Mouse (Mus musculus) kidney, adult 11 months (tissue): ENCODE measurements around the gene Krt31.

ENCODE experiments used
- DNase-seq: peaks from one replicate; pipeline ENCODE4 v3.0.0; 2022

The Krt31 gene

DNA sequence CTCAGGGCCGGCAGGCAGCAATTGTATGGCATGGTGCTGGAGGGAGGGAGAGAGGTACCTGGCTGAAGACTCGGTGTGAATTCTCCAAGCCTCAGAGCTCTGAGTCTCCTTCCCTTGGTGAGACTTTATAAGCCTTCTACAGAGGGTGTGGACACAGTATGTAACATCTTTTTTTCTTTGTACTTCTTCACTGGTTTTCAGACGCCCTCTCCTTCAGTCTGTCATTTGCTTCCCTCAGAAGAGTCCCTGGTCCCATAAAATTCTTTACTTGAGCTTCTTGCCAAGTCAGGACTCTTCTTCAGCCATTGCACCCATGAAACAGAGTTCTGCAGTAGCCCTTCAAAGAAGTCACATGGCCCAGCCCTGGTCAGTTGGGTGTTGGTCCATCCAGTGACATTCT, at the start of gene Krt31:
Gene Krt31 (minus strand): TSS at position 101 of the 400 bp plus-strand sequence.
- no peak for DNase-seq

DNA sequence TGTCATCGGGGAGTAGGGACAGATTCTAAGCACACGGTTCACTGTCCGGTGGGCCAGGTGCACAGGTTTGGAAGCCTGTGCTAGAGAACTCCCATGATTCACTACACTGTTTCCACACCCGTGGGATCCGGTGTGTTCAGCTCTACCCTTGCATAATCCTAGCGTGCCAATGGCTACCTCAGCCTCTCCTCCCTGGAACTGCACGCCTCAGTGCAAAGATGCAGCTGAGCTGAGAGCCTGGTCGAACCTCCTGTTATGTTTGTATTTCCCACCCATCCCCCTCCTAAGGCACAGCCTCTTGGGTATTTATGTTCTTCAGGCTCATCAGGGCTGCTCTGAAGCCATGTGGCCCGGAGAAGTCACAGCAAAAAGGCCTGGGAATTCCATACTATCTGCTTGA, 47.5 kb upstream of the Krt31 start:
- DNase-seq, result no peak

DNA sequence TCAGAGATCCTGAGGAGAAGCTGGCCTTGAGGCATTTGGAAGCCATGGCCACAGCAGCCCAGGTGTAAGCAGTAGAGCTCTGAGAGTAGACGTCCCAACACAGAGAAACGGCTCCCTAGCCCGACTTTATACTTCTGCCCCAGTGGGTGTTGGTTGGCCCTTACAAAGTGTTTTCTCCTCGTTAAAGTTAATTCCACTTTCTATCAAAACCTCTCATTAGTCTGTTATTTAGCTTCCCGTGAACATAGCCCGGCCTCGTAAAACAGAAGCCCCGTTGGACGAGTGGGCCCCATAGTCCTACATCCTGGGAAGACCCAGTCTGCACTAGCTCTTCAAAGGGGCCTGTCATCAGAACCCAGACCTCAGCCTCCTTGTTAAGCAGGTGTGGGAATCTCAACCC, 45.8 kb upstream of the Krt31 start, which contains the start of gene Krt35:
Gene Krt35 (minus strand): TSS at position 101 of the 400 bp plus-strand sequence.
- no peak for DNase-seq

DNA sequence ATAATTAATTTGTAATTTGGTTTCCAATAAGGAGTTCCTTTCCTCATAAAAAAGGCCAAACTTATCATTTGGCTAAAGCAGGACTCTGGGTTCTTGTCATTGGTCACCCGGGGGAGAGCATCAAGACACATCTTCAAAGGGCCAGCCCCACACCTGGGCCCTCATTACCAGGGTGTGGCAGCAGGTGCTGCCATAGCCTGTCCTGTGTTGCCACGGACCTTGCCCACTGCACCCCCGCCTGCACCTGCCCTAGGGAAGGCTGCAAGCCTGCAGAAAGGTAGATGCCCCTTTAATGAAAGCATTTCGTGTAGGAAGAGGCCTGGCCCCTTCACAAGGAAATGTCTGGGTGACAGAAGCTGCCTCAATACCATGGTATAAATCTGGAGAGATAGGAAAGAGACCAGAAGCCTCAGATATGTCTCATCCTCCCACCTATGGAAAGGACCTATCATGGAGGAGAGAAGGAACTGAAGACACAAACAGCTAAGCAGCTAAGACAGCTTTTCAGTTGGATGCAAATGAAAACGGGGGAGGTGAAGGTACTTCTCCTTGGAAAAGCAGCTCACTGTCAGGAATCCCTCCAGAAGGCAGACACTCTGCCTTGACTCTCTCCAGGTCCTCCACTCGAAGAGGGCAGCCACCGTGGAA, 38.2 kb upstream of the Krt31 start:
- DNase-seq, result no peak

DNA sequence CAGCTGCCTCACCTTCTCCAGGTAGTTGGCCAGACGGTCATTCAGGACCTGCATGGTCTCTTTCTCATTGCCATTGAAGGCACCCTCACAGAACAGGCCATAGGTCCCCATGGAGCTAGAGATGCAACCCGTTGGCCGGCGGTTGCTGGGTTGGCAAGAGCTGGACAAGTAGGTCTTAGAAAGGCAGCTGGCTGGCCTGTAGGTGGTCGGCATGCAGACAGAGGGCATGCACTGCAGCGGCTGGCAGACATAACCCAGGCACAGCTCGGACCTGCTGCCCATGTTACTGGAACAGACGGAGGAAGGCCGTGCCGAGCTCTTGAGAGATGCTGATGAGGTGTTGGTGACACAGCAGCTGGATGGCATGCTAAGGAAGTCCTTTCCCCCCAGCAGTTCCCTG, 37.5 kb upstream of the Krt31 start, which contains the start of gene Krt32:
Gene Krt32 (minus strand): TSS at position 366 of the 400 bp plus-strand sequence.
- DNase-seq, result no peak

DNA sequence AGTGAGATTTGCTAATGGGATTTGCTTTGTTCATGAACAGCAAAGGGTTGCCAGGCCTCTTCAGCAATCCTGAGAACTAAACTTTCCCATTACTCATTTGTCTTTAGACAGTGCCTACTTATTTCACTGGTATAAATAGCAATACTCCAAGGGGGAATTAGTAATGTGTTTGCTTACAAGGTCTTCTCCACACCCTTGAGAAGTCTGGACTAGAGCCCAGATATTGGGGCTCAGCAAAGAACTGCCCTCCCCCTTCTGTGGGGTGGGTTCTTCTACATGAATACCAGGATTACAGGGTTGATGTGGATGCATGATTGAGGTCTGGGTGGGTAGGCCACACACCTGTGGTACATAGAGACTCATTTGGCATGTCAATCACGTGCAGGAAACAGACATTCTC, 23.5 kb upstream of the Krt31 start:
- DNase-seq, result no peak

DNA sequence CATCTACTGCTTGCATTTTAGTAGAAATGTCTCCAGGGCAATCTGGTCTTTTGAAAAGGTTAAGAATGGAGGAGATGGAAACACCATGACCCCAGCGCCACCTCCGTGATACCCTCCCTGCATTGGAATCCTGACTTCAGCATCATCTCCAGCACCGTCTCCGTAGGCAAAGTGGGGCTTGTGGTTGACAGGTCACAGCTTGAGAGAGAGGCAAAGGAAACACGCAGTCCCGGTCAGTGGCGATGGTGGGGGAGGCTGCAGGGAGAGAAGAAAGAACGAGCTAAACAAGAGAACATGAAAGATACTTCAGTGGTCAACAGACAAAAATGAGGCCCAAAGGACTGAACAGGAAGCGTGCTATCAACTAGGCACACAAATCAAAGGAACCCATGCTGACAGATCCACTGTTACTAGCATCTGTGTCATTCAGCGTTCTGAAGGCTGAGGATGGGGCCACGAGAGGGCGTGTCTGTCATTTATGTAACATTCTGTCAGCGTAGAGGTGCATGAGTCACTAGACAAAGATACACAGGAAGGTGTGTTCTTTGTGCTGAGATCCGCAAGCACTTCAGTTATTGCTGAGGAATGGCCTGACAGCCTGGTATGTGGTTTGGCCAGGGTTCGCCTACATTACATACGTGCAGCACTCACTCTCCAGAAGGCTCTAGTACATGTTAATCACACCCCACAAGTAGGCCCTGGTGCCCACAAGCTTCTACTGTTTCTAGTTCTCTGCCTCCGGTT, 17.1 kb upstream of the Krt31 start:
- no peak for DNase-seq

DNA sequence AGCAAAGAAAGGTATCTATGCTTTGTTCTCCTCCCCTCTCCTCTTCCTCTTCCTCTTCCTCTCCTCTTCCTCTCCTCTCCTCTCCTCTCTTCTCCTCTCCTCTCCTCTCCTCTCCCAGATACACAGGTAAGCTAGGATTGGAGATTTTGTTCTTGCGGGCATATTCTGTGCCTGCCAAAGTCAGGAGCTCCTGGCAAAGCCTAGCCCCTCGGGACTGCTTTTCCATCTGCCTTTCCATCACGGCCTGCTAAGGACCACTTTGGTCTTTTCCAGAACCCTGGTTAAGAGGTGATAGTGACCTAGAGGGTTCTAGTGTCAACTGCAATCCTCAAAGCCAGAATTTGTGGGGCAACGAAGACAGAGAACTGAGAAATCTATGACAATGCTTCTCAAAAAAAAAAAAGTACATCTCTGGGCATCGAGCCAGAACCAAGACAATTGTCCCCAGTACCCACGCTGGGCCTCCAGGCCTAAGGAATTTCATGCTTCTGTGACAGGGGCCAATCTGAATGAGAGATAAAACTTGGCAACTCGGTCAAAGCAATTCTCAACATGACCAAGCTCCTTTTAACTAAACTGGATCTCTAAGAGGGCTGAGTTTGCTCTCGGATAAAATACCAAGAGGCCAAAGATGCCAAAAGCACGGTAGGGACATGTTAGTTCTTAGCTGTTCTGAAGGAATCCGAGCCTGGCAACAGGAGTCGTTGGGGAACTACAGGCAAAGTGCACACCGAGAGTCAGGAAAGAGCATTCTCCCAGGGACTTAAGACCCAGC, 16.1 kb upstream of the Krt31 start:
- DNase-seq, result no peak

DNA sequence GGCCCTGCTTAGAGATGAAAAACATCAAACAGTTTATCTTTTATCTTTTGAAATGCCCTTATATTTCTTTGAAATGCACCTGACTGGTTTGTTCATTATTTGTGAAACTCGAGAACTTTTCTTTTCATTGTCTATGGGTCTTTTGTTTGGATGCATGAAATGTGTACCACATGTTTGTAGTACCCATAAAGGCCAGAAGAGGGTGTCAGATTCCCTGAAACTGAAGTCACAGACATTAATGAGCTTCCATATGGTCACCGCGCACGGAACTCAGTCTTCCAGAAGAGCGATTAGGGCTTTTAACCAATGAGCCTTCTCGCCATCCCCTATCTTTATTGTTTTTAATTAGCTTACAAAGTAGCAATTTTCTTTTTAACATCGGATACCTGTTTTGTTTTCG, 8.5 kb upstream of the Krt31 start:
- no peak for DNase-seq

DNA sequence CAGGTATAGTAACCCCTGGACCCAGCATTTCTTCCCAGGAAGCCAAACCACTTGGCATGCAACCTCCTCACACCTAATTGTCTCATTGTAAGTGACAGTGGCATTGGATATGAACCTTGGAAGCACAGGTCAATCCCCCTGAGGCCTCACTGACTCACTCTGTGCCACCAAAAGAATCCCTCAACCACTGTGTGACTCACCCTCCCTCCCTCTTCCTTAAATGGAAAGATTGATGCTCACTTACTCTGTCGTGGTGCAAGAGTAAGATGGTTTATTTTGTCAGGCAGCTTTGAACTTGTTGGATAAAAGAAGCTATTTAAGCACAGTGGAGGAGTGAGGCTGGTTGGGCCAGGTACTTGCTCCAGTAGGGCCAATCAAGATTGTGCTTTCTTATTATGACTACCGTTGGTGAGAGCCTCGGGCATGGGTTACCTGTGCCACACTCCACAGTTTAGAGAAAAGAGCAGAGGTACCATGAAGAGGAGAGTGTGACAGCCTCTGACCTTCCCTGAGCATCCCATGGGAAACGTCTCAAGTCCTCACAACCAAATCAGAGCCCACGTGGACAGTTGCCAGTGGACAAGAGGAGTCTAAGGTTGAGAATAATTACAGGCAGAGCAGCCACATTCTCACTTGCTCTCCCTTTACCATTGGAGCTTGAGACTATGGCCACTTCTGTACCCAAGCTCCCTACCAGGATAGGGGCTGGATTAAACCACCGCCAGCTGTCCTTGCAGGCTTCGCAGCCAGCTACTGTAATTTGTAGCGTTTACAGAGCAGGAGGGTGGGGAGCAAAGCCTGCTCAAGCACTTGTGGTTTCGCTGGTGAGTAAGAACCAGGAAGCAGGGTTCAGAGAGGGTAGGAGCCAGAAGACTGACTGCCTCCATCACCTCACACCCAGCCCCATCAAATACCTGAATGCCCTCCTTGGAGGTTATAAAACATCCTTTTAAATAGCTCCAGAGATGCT, 5.6 kb upstream of the Krt31 start:
- no peak for DNase-seq

DNA sequence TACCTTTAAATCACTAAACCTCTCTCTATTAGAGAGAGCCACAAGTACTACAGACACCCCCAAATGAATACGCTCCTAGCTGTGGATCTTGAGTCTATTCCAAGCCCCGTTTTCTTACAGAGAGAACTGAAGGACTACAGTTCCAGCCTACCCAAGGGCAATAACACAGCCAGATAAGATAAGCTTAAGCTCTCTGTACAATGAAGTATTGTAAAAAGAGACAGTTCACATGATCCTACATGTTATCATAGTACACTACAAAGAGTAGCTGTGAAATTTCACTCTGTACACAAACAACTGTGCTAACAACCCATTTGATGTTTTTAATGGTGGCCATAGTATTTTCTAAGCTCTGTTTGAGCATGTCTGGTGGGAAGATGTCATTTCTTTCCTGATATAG, 3.2 kb downstream of the Krt31 start:
- no peak for DNase-seq

DNA sequence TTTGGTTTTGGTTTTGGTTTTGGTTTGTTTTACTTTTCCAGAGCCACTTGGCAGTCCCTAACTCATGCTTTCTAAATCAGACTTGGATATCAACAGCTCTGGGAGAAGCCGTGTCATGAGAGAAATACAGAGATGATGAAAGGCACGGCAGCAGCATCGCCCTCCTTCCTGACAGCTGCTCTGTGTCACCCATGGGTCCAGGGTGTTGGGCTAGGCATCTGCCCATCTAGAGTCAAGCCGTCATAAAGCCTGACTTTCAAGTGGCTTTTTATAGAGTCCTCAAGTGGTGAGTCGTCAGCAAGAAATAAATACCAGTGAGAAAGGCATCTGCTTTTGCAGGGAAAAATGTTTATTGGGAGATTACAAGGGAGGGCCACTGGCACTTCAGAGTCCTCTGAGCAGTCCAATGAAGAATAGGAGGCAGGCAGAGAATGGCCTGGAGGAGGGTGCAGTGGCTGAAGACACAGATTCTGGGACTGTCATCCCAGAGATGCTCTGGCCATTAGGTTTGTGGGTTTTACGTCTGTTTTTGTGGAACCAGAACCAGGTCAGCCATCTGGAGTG, 4.0 kb downstream of the Krt31 start:
- DNase-seq, result no peak

DNA sequence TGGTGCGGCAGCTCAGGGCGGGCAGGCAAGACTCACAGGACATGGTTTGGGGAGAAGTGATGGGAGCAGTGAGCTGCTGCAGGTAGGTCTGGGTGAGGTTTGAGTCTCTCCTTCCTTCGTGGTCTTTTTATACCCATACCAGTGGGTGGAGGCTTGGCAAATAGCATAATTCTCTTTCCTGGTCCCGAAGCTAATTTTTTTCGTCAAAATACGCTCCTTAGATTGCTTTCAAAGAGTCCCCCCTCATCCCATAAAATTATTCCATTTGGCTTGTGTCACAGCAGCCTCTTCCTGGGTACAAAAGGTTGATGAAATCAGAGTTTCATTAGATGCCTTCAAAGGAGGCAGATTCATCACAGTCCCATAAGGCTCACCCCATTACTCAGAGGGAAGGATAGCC, 8.9 kb downstream of the Krt31 start, which contains the start of gene Krt34:
Gene Krt34 (minus strand): TSS at position 101 of the 400 bp plus-strand sequence.
- DNase-seq, result no peak

DNA sequence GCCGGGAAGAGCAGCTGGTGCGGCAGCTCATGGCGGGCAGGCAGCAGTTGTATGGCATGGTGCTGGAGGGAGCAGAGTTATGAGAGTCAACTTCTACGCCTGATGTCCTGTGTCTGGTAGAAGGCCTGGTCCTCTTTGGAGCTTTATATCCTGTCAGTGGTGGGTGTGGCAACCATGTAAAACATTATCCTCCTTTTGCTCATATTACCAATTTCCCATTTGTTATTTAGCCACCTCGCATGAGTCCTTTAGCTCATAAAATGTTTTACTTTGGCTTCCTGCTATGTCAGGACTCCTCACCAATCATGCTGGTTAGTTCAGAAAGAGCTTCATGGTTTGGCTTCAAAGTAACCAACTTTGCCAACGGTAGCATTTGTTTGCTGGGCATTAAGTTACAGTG, 20.6 kb downstream of the Krt31 start, which contains the start of gene Krt33b:
Gene Krt33b (minus strand): TSS at position 101 of the 400 bp plus-strand sequence.
- no peak for DNase-seq

DNA sequence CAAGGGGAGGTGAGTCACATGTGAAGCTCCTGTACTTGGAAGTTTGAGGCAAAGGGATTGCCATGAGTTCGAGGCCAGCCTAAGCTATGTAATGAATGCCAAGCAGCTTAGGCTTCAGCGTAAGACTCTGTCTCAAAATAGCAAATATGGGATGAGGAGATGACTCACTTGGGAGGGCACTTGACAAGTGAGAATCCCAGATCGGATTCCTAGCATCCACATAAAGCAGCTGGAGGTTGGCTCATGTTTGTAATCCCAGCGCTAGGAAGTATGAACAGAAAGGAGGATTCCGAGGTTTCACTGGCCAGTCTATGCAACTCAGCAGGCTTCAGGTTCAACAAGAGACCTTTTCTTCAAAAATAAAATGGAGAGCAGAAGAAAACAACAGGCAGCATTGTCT, 28.9 kb downstream of the Krt31 start:
- DNase-seq, result no peak

DNA sequence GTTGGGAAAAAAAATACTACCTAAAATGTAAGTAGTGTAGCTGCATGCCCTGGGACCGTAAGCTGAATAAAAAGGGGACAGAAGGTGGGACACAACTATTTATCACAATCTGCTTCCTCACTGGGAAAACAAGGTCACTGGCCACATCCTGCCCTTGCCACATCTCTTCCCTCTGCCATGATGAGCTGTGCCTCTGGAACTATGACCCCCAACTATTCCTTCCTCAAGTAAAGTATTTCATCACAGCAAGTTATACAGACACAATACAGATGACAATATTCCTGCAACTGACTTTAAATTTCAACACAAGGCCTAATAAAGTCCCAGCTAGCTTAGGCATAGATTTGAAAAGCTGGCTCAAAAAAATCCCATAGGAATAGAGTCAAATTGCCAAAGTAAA, 30.9 kb downstream of the Krt31 start:
- no peak for DNase-seq

DNA sequence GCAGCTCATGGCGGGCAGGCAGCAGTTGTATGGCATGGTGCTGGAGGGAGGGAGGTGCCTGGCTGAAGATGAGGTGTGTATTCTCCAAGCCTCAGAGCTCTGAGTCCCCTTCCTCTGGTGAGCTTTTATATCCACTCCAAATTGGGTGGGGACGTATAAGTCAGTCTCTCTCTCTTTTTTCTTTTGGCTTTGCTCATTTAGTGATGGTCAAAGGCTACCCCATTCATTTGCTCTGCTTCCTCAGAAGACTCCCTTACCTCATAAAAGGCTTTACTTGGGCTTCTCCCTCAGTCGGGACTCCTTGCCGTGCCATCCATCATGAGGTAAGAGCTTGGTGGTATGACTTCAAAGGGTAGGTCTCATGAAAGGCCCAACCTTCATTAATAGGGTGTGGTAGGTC, 34.2 kb downstream of the Krt31 start, which contains the start of gene Krt33a:
Gene Krt33a (minus strand): TSS at position 101 of the 400 bp plus-strand sequence.
- DNase-seq, result no peak

DNA sequence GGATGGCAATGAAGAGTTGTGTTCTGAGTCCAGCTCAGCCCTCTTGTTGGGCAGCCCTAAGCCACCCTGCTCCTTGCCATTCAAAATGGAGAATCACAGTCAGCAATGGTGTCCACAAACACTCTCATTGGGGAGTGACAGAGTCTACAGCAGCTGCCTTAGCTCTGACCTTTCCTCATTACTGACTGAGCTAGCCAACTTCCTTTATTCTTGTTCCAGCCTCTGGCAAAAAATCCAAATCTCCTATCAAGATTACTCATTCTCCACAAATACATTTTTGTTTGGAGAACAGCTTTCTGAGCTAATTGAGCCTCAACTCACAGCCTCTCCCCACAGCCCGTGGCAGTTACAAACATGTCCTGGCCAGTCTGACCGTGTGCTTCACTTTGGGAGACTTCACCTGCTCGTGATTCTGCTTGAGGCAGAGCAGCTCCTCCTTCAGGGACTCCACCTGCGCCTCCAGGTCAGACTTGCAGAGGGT, 36.6 kb downstream of the Krt31 start:
- no peak for DNase-seq

DNA sequence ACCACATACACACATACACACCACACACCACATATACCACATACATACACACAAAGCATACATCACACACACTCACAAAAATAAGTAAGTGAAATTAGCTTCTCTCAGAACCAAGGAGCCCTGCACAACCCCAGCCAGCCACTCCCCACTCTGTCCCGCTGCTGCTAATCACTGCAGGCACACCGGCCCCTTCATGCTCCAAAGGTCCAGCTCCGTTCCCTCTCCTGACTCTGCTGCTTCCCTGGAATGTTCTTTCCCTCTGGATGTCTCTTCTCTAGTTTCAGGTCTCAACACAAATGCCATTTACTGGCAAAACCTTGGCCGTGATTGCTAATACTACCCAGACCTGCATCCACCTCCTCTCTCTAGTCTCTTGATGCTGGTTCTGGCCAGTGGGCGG, 39.7 kb downstream of the Krt31 start:
- DNase-seq, result no peak

DNA sequence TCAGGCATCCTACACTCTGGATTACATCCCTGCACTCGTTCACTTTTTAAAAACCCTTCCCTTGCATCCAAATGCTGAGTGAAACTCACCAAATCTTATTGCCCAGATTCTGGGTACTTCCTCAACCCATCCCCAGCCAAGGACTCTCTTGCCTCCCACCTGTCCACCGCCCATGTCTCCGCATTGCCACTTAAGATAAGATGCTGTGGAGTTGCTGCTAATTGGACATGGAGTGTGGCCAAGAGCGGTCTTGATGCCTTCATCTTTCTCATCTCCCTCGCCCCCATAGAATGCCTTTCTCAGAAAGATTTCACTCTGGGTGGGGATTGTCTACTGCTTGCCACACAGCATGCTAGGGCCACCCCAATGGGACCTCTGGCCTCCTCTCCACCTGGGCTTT, 42.0 kb downstream of the Krt31 start:
- no peak for DNase-seq

DNA sequence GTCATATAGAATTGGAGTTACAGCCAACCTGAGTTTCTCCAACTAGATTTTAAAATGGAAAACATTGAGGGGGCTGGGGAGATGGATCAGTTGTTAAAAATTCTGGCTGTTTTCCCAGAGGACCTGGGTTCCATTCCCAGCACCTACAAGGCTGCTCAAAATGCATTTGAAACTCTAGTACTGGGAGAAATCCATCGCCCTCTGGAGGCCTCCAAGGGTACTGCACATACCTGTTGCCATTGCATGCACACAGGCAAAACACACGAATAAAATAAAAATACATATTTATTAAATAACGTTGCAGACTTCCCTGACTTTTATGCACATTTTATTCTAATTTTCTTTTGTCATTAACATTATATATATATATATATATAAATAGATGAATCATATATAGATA, 43.7 kb downstream of the Krt31 start:
- DNase-seq, result no peak

DNA sequence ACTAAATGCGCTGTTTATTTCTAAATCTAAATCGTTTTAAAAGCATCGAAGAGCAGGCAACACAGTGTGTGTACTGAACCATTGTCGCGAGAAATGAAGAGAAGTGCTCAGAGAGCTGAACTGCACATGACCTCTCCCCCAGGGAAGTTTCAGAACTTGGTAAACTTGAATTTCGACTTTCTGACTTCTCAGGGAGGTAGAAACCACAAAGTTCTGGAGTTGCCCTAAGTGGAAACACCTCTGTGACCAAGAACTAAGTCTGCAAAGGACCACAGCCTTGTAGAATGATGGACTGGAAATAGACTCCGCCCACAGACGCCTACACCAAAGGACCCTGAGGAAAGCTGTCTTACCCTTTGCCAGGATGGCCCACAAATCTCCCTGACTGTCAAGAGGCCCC, 44.4 kb downstream of the Krt31 start:
- no peak for DNase-seq
